Mouse (Mus musculus): ENCODE data around the gene Fars2. TPM values are rescaled to one million over a fixed set of nuclear protein-coding genes. Genes with fewer than 3 reads are reported as not detected.
"Not testable (repeated sequence)": the region's sequence is repeated elsewhere in the genome, so short reads cannot be mapped to it uniquely, and the experiment has no call there.

Fars2 gene
- polyA plus RNA-seq, 1 experiment from 2014 or later, result 32.0 TPM

GRCm38 (mm10) chr13:36351529-36351928, 234.3 kb downstream of the Fars2 start:
- Histone ChIP-seq H3K4me2 (replicated peaks) (no peak overlapping the region), H3K4me3 (no peak overlapping the region), H3K9me3 (no peaks in the 10 kb centered on the region), H3K4me1 (no peaks in the 10 kb centered on the region), H3K27me3 (no peaks in the 10 kb centered on the region), H3K9ac (no peak overlapping the region), H3K27ac (no peak overlapping the region), H3K36me3 (no peaks in the 10 kb centered on the region)
- 80% methylated on average over 11 of the region's 11 CpGs for WGBS
- no peak for ATAC-seq (ENCODE audit: insufficient number of reproducible peaks, insufficient read depth, low FRiP score, low TSS enrichment)

GRCm38 (mm10) chr13:36357469-36357868, 240.3 kb downstream of the Fars2 start:
- H3K9ac ChIP-seq, result no peak overlapping the region
- H3K27ac ChIP-seq, result no peak overlapping the region
- ATAC-seq (ENCODE audit: insufficient number of reproducible peaks, insufficient read depth, low FRiP score, low TSS enrichment), result no peak
- no peaks in the 10 kb centered on the region for H3K36me3 ChIP-seq
- WGBS, result 79% methylated on average over 4 of the region's 4 CpGs
- no peaks in the 10 kb centered on the region for H3K4me1 ChIP-seq
- no peak overlapping the region for H3K4me3 ChIP-seq
- H3K4me2 ChIP-seq (replicated peaks), result no peak overlapping the region
- H3K27me3 ChIP-seq, result no peaks in the 10 kb centered on the region
- no peaks in the 10 kb centered on the region for H3K9me3 ChIP-seq

- 81% methylated on average over 3 of the region's 3 CpGs for WGBS
- H3K27ac ChIP-seq, result no peak overlapping the region
These were observed 244.2 kb downstream of the Fars2 start for GRCm38 (mm10) chr13:36361419-36361818.

GRCm38 (mm10) chr13:36365719-36366118, 248.5 kb downstream of the Fars2 start:
- H3K27me3 ChIP-seq; H3K9me3 ChIP-seq; H3K36me3 ChIP-seq; ATAC-seq (ENCODE audit: insufficient number of reproducible peaks, insufficient read depth, low FRiP score, low TSS enrichment); H3K4me2 ChIP-seq (replicated peaks); H3K4me3 ChIP-seq; H3K9ac ChIP-seq; H3K27ac ChIP-seq; H3K4me1 ChIP-seq: not testable (repeated sequence)
- WGBS, result 94% methylated on average over 5 of the region's 5 CpGs

More at GRCm38 (mm10) chr13:36361419-36361818, 244.2 kb downstream of the Fars2 start:
- H3K27me3 ChIP-seq, result no peaks in the 10 kb centered on the region
- no peak overlapping the region for H3K4me2 ChIP-seq (replicated peaks)
- H3K4me3 ChIP-seq, result no peak overlapping the region
- ATAC-seq (ENCODE audit: insufficient number of reproducible peaks, insufficient read depth, low FRiP score, low TSS enrichment), result no peak
- H3K9me3 ChIP-seq, result no peaks in the 10 kb centered on the region
- H3K4me1 ChIP-seq, result no peaks in the 10 kb centered on the region
- H3K9ac ChIP-seq, result no peak overlapping the region
- no peaks in the 10 kb centered on the region for H3K36me3 ChIP-seq

GRCm38 (mm10) chr13:36366304-36366703, 249.1 kb downstream of the Fars2 start:
- Histone ChIP-seq H3K4me1 (no peaks in the 10 kb centered on the region), H3K9me3 (no peaks in the 10 kb centered on the region), H3K27ac (no peak overlapping the region), H3K36me3 (no peaks in the 10 kb centered on the region), H3K27me3 (no peaks in the 10 kb centered on the region), H3K4me3 (no peak overlapping the region), H3K9ac (no peak overlapping the region), H3K4me2 (replicated peaks) (no peak overlapping the region)
- ATAC-seq (ENCODE audit: insufficient number of reproducible peaks, insufficient read depth, low FRiP score, low TSS enrichment), result no peak
- 81% methylated on average over 6 of the region's 6 CpGs for WGBS

GRCm38 (mm10) chr13:36367712-36368491, 250.7 kb downstream of the Fars2 start:
- Histone ChIP-seq H3K4me2 (replicated peaks) (no peak overlapping the region), H3K27me3 (no peaks in the 10 kb centered on the region), H3K4me1 (no peaks in the 10 kb centered on the region), H3K9me3 (no peaks in the 10 kb centered on the region), H3K27ac (no peak overlapping the region), H3K9ac (no peak overlapping the region), H3K36me3 (no peaks in the 10 kb centered on the region), H3K4me3 (no peak overlapping the region)
- ATAC-seq (ENCODE audit: insufficient number of reproducible peaks, insufficient read depth, low FRiP score, low TSS enrichment), result no peak

- no peaks in the 10 kb centered on the region for H3K4me1 ChIP-seq
- ATAC-seq (ENCODE audit: insufficient number of reproducible peaks, insufficient read depth, low FRiP score, low TSS enrichment), result no peak
- H3K9ac ChIP-seq, result no peak overlapping the region
- no peak overlapping the region for H3K4me2 ChIP-seq (replicated peaks)
- WGBS, result 58% methylated on average over 3 of the region's 3 CpGs
- no peaks in the 10 kb centered on the region for H3K36me3 ChIP-seq
- H3K27me3 ChIP-seq, result no peaks in the 10 kb centered on the region
- no peaks in the 10 kb centered on the region for H3K9me3 ChIP-seq
- no peak overlapping the region for H3K4me3 ChIP-seq
- H3K27ac ChIP-seq, result no peak overlapping the region
These were observed 251.6 kb downstream of the Fars2 start for GRCm38 (mm10) chr13:36368799-36369198.

GRCm38 (mm10) chr13:36369400-36369799, 252.2 kb downstream of the Fars2 start:
- Histone ChIP-seq H3K36me3 (no peaks in the 10 kb centered on the region), H3K9me3 (no peaks in the 10 kb centered on the region), H3K4me3 (no peak overlapping the region), H3K9ac (no peak overlapping the region), H3K27ac (no peak overlapping the region), H3K27me3 (no peaks in the 10 kb centered on the region), H3K4me2 (replicated peaks) (no peak overlapping the region), H3K4me1 (no peaks in the 10 kb centered on the region)
- ATAC-seq (ENCODE audit: insufficient number of reproducible peaks, insufficient read depth, low FRiP score, low TSS enrichment), result no peak
- 83% methylated on average over 11 of the region's 11 CpGs for WGBS

GRCm38 (mm10) chr13:36383236-36383635, 266.0 kb downstream of the Fars2 start:
- Histone ChIP-seq H3K27ac (no peak overlapping the region), H3K27me3 (no peaks in the 10 kb centered on the region), H3K4me1 (no peaks in the 10 kb centered on the region), H3K9me3 (no peaks in the 10 kb centered on the region), H3K4me2 (replicated peaks) (no peak overlapping the region), H3K4me3 (no peak overlapping the region), H3K9ac (no peak overlapping the region), H3K36me3 (no peaks in the 10 kb centered on the region)
- ATAC-seq (ENCODE audit: insufficient number of reproducible peaks, insufficient read depth, low FRiP score, low TSS enrichment), result no peak
- WGBS, result 66% methylated on average over 2 of the region's 2 CpGs

GRCm38 (mm10) chr13:36386074-36386473, 268.9 kb downstream of the Fars2 start:
- Histone ChIP-seq H3K27me3 (no peaks in the 10 kb centered on the region), H3K9me3 (no peaks in the 10 kb centered on the region), H3K36me3 (no peaks in the 10 kb centered on the region), H3K9ac (no peak overlapping the region), H3K27ac (no peak overlapping the region), H3K4me1 (no peaks in the 10 kb centered on the region), H3K4me3 (no peak overlapping the region), H3K4me2 (replicated peaks) (no peak overlapping the region)
- 78% methylated on average over 5 of the region's 5 CpGs for WGBS
- ATAC-seq (ENCODE audit: insufficient number of reproducible peaks, insufficient read depth, low FRiP score, low TSS enrichment), result no peak

- Histone ChIP-seq H3K36me3 (no peaks in the 10 kb centered on the region), H3K9ac (no peak overlapping the region), H3K4me3 (no peak overlapping the region), H3K4me1 (no peaks in the 10 kb centered on the region), H3K27ac (no peak overlapping the region), H3K27me3 (no peaks in the 10 kb centered on the region), H3K9me3 (no peaks in the 10 kb centered on the region), H3K4me2 (replicated peaks) (no peak overlapping the region)
- no peak for ATAC-seq (ENCODE audit: insufficient number of reproducible peaks, insufficient read depth, low FRiP score, low TSS enrichment)
- WGBS, result 71% methylated on average over 7 of the region's 7 CpGs
These were observed 274.7 kb downstream of the Fars2 start for GRCm38 (mm10) chr13:36391936-36392335.

- Histone ChIP-seq H3K27me3 (no peaks in the 10 kb centered on the region), H3K4me2 (replicated peaks) (no peak overlapping the region), H3K4me3 (no peak overlapping the region), H3K36me3 (no peaks in the 10 kb centered on the region), H3K4me1 (no peaks in the 10 kb centered on the region), H3K27ac (no peak overlapping the region), H3K9me3 (no peaks in the 10 kb centered on the region), H3K9ac (no peak overlapping the region)
- ATAC-seq (ENCODE audit: insufficient number of reproducible peaks, insufficient read depth, low FRiP score, low TSS enrichment), result no peak
- WGBS, result 72% methylated on average over 4 of the region's 4 CpGs
These were observed 275.5 kb downstream of the Fars2 start for GRCm38 (mm10) chr13:36392666-36393065.

All from embryonic facial prominence, embryonic 12.5 days (tissue).